Mouse (Mus musculus): ENCODE results near the gene Prpf6. TPM values are rescaled to one million over a fixed set of nuclear protein-coding genes. Genes with fewer than 3 reads are reported as not detected.

Gene Prpf6
- polyA plus RNA-seq, 1 experiment from 2014 or later = 46.3 TPM

DNA sequence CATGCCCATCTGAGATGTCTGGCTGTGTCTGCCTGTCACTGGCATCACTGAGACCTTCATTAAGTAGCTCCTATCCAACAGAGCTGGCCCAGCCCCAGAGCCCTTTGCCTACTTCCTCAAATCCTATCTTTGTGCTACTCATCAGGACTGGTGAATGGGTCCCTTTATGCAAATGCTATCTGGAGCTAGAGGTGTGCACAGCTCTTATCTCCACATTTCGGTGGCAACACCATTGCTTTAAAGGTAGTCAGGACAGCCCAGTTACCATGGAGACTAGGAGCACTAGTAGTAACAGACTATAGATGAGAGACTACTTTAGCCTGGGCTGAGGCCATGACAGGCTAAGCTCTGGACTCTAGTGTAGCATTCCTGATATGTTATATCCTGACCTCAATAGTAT, 93.0 kb downstream of the Prpf6 start:
- Histone ChIP-seq H3K27me3 (ENCODE audit: insufficient read depth, low read length) (no peaks in the 10 kb centered on the region), H3K9me3 (replicated peaks; ENCODE audit: low read length) (no peaks in the 10 kb centered on the region), H3K4me2 (ENCODE audit: low read length) (no peak overlapping the region), H3K27ac (no peak overlapping the region), H3K36me3 (ENCODE audit: insufficient read depth, low read length) (peaks cover 17% of the 10 kb centered on the region), H3K4me3 (replicated peaks; ENCODE audit: low read depth, low read length) (no peak overlapping the region), H3K4me1 (replicated peaks; ENCODE audit: insufficient read depth, low read length) (peaks cover 6% of the 10 kb centered on the region; the same call in 1 of the 2 replicates), H3K9ac (ENCODE audit: low read depth, low read length) (no peak overlapping the region)
- ATAC-seq (replicated peaks; ENCODE audit: low FRiP score, low read depth) (no peak), DNase-seq (ENCODE audit: low spot score) (no peak)
- TF ChIP-seq CTCF (IDR thresholded peaks at IDR 0.05; ENCODE audit: low read depth) = no peak
- WGBS = 77% methylated on average over 1 of the region's 1 CpGs

DNA sequence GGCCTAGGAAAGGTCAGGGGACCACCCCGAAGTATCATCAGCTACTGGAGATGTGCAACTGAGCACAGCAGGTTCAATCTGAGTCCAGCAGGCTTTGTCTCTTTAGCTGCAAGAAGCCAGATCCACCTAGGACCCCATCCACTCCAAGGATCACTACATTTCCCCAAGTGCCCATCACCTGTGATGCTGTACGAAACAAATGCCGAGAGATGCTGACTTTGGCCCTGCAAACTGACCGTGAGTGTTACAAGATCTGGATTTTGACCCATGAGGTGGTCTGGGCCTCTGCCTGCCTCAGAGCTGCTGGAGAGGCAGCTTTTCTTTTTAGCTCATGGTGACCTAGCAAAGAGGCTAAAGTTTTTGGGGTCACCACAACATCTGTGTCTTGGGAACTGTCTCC, 94.0 kb downstream of the Prpf6 start:
- DNase-seq (ENCODE audit: low spot score) = no peak
- H3K36me3 ChIP-seq (ENCODE audit: insufficient read depth, low read length) = peaks cover 20% of the 10 kb centered on the region
- no peaks in the 10 kb centered on the region for H3K27me3 ChIP-seq (ENCODE audit: insufficient read depth, low read length)
- no peak overlapping the region for H3K4me2 ChIP-seq (ENCODE audit: low read length)
- H3K4me3 ChIP-seq (replicated peaks; ENCODE audit: low read depth, low read length) = no peak overlapping the region
- peaks cover 4% of the 10 kb centered on the region; the same call in 1 of the 2 replicates for H3K4me1 ChIP-seq (replicated peaks; ENCODE audit: insufficient read depth, low read length)
- 91% methylated on average over 4 of the region's 4 CpGs for WGBS
- no peak for TF ChIP-seq CTCF (IDR thresholded peaks at IDR 0.05; ENCODE audit: low read depth)
- no peak for ATAC-seq (replicated peaks; ENCODE audit: low FRiP score, low read depth)
- H3K9ac ChIP-seq (ENCODE audit: low read depth, low read length) = no peak overlapping the region
- H3K27ac ChIP-seq = no peak overlapping the region
- H3K9me3 ChIP-seq (replicated peaks; ENCODE audit: low read length) = no peaks in the 10 kb centered on the region

DNA sequence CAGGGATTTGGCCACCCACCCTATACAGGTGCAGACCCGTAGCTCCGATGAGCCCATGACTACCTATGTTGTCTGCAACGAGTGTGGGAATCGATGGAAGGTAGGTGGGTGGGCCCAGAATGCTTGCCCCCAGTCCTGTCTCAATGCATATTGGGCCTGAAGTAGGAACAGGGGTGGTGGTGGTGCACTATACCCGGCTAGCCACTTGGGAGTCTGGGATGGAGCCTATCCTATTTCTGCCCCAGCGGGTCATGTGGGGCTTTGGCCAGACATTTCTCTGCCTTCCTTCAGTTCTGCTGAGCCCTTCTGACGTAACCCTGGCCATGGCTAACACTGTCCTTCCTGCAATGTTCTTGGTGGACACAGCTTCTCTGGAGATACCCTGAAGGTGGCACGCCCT, 95.9 kb downstream of the Prpf6 start:
- DNase-seq (ENCODE audit: low spot score) (no peak), ATAC-seq (replicated peaks; ENCODE audit: low FRiP score, low read depth) (no peak)
- Histone ChIP-seq H3K4me3 (replicated peaks; ENCODE audit: low read depth, low read length) (no peak overlapping the region), H3K27ac (no peak overlapping the region), H3K36me3 (ENCODE audit: insufficient read depth, low read length) (peaks cover 20% of the 10 kb centered on the region), H3K4me2 (ENCODE audit: low read length) (no peak overlapping the region), H3K9ac (ENCODE audit: low read depth, low read length) (no peak overlapping the region), H3K9me3 (replicated peaks; ENCODE audit: low read length) (no peaks in the 10 kb centered on the region), H3K4me1 (replicated peaks; ENCODE audit: insufficient read depth, low read length) (no peaks in the 10 kb centered on the region), H3K27me3 (ENCODE audit: insufficient read depth, low read length) (no peaks in the 10 kb centered on the region)
- no peak for TF ChIP-seq CTCF (IDR thresholded peaks at IDR 0.05; ENCODE audit: low read depth)
- 96% methylated on average over 8 of the region's 8 CpGs for WGBS

DNA sequence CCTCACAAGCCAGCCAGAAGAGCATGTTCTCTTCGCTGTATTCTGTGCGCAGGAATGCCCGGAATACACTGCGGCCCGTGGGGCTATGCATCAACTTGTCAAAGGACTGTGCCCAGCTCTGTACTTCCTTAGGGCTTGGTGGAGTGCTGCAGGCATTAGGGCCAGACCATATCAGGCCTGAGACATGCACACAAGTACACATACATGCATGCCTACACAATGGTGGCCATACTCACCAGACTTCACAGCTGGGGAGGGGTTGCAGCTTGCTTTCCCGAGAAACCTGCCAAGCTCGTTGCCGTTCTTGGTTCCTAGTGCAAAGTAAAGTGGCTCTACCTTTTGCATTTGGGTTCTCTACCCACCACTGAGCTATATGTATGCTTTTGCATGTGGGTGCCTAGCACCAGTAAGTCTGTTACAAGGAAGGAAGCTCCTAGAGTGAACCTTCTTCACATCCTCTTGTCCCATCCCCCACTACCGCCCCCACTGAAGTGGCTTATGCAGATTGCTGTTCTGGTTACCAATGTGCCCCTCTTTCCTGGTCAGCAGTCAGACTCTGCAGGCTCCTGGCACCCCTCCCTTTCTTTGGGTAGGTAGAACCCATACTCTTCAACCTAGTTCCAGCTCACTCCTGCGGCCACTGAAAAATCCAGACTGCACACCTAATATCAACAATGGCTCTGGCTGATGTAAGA, 97.9 kb downstream of the Prpf6 start:
- Histone ChIP-seq H3K27me3 (ENCODE audit: insufficient read depth, low read length) (no peaks in the 10 kb centered on the region), H3K27ac (no peak overlapping the region), H3K9me3 (replicated peaks; ENCODE audit: low read length) (no peaks in the 10 kb centered on the region), H3K36me3 (ENCODE audit: insufficient read depth, low read length) (peaks cover 20% of the 10 kb centered on the region), H3K4me1 (replicated peaks; ENCODE audit: insufficient read depth, low read length) (0 out of 2 replicates have a peak, but pooled peaks cover 6% of the 10 kb centered on the region), H3K4me3 (replicated peaks; ENCODE audit: low read depth, low read length) (no peak overlapping the region), H3K9ac (ENCODE audit: low read depth, low read length) (no peak overlapping the region), H3K4me2 (ENCODE audit: low read length) (no peak overlapping the region)
- ATAC-seq (replicated peaks; ENCODE audit: low FRiP score, low read depth) (no peak), DNase-seq (ENCODE audit: low spot score) (no peak)
- TF ChIP-seq CTCF (IDR thresholded peaks at IDR 0.05; ENCODE audit: low read depth) = no peak
- WGBS = 91% methylated on average over 10 of the region's 10 CpGs

DNA sequence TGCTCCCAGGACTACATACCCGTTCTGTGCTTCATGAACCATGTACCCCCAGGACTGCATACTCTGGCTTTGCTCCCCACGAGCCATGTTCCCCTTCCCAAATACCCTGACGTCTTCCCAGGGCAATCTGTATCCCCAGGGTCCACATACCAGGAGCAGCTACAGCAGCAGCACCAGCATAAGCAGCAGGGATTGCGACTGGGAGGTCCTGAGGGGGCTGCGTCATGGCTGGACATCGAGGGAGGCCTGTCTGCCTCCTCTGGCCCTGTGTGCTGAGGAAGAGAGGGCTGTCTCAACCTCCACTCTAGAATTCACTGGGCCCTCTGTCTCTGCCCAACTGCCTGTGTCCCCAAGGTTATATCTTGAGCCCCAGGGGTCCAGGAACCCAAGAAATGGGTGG, 99.4 kb downstream of the Prpf6 start:
- Histone ChIP-seq H3K4me3 (replicated peaks; ENCODE audit: low read depth, low read length) (no peak overlapping the region), H3K36me3 (ENCODE audit: insufficient read depth, low read length) (peaks cover 15% of the 10 kb centered on the region), H3K9me3 (replicated peaks; ENCODE audit: low read length) (no peaks in the 10 kb centered on the region), H3K27ac (no peak overlapping the region), H3K27me3 (ENCODE audit: insufficient read depth, low read length) (no peaks in the 10 kb centered on the region), H3K4me2 (ENCODE audit: low read length) (no peak overlapping the region), H3K9ac (ENCODE audit: low read depth, low read length) (no peak overlapping the region), H3K4me1 (replicated peaks; ENCODE audit: insufficient read depth, low read length) (0 out of 2 replicates have a peak, but pooled peaks cover 6% of the 10 kb centered on the region)
- no peak for ATAC-seq (replicated peaks; ENCODE audit: low FRiP score, low read depth)
- DNase-seq (ENCODE audit: low spot score) = no peak
- 85% methylated on average over 6 of the region's 6 CpGs for WGBS
- no peak for TF ChIP-seq CTCF (IDR thresholded peaks at IDR 0.05; ENCODE audit: low read depth)

DNA sequence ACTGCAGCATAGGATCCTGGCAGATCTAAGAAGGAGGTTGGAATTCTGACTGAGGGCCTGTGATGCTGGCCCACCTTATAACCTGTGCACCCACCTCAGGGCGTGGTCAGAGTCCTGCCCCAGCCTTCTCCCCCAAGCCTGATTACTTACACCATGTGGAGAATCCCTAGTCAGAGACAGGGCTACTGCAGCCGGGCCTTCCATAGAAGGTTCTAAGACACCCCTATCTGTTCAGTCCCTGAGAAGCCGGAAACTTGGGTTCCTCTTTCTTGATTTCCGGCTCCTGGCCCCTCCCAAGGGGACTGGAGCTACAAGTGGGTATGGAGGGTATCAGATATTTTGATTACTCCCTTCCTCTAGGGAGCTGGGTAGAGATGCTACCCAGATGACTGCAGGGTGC, 99.9 kb downstream of the Prpf6 start:
- no peak for DNase-seq (ENCODE audit: low spot score)
- Histone ChIP-seq H3K27me3 (ENCODE audit: insufficient read depth, low read length) (no peaks in the 10 kb centered on the region), H3K4me3 (replicated peaks; ENCODE audit: low read depth, low read length) (no peak overlapping the region), H3K9ac (ENCODE audit: low read depth, low read length) (0 out of 2 replicates have a peak overlapping the region, but pooled peaks have one; percentile 23), H3K9me3 (replicated peaks; ENCODE audit: low read length) (no peaks in the 10 kb centered on the region), H3K36me3 (ENCODE audit: insufficient read depth, low read length) (peaks cover 15% of the 10 kb centered on the region), H3K27ac (no peak overlapping the region), H3K4me1 (replicated peaks; ENCODE audit: insufficient read depth, low read length) (0 out of 2 replicates have a peak, but pooled peaks cover 6% of the 10 kb centered on the region), H3K4me2 (ENCODE audit: low read length) (no peak overlapping the region; the same call in 1 of the 2 replicates)
- ATAC-seq (replicated peaks; ENCODE audit: low FRiP score, low read depth) = no peak
- TF ChIP-seq CTCF (IDR thresholded peaks at IDR 0.05; ENCODE audit: low read depth) = no peak
- 92% methylated on average over 4 of the region's 4 CpGs for WGBS

Data from kidney, postnatal 0 days (tissue).